Mouse (Mus musculus) midbrain, embryonic 15.5 days (tissue): ENCODE results near the gene Smim6. TPM values are rescaled to one million over a fixed set of nuclear protein-coding genes. Genes with fewer than 3 reads are reported as not detected.

Source experiments
- ATAC-seq: fragments of 200-750 bp; cut with Nextera tagmentation; replicated peaks from 2 replicates; pipeline ENCODE4 v1.8.0; 2017; ENCODE audit warnings: moderate TSS enrichment
- H3K27ac ChIP-seq: fragments of 300-500 bp; sonication (generic); 2 replicates; pipeline ENCODE4 v1.5.1; 2015; ENCODE audit warnings: mild to moderate bottlenecking, inconsistent platforms
- H3K27me3 ChIP-seq: fragments of 300-500 bp; sonication (generic); replicated peaks from 2 replicates; pipeline ENCODE4 v1.6.1; 2015; ENCODE audit warnings: inconsistent platforms
- H3K36me3 ChIP-seq: fragments of 300-500 bp; sonication (generic); replicated peaks from 2 replicates; pipeline ENCODE4 v1.6.1; 2015; ENCODE audit warnings: inconsistent platforms
- H3K4me1 ChIP-seq: fragments of 300-500 bp; sonication (generic); 2 replicates; pipeline ENCODE4 v1.6.1; 2015; ENCODE audit warnings: inconsistent platforms
- H3K4me2 ChIP-seq: fragments of 300-500 bp; sonication (generic); 2 replicates; pipeline ENCODE4 v1.6.1; 2015; ENCODE audit warnings: inconsistent platforms, mild to moderate bottlenecking, moderate library complexity
- H3K4me3 ChIP-seq: fragments of 300-500 bp; sonication (generic); 2 replicates; pipeline ENCODE4 v1.5.1; 2015; ENCODE audit warnings: mild to moderate bottlenecking, inconsistent platforms
- H3K9ac ChIP-seq: fragments of 300-500 bp; sonication (generic); 2 replicates; pipeline ENCODE4 v1.6.1; 2015; ENCODE audit warnings: mild to moderate bottlenecking, inconsistent platforms
- H3K9me3 ChIP-seq: fragments of 300-500 bp; sonication (generic); 2 replicates; pipeline ENCODE4 v1.6.1; 2016; ENCODE audit warnings: inconsistent platforms
- WGBS: fragments of 180-500 bp; shearing (Covaris S2); methylation state at CpG from one replicate; pipeline ENCODE4 v1.1.7; 2015; ENCODE audit warnings: mixed read lengths; 5-methylcytosine and 5-hydroxymethylcytosine counted together
- polyA plus RNA-seq: library from polyadenylated mRNA; unstranded; fragments of >200 nt; fragmentation: Nextera tagmentation; extraction: Ambion mirVana; gene quantifications from 2 replicates; pipeline ENCODE4 v1.2.1, GENCODE M21; 2015

The Smim6 gene
- polyA plus RNA-seq, 1 experiment from 2014 or later: 1.1 TPM

DNA sequence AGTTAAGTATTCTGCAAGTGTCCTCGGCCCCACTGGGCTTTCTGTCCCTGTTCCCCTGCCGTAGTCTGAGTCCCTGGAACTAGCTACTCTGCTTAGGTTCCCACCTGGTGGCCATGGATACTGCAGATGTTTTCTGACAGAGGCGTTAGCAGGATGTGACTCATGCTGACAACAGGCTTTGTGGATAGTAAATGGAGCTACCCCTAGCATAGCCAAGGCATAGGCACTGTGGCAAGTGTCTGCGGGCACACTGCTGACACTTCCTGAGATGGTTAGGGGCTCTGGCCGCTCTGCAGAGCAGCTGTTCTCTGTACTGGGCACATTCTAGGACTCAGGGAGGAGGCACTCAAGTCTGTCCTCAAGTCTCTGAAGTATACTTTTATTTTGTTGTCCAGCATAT lies 42.9 kb downstream of the Smim6 start:
- no peak overlapping the region for H3K4me2 ChIP-seq

DNA sequence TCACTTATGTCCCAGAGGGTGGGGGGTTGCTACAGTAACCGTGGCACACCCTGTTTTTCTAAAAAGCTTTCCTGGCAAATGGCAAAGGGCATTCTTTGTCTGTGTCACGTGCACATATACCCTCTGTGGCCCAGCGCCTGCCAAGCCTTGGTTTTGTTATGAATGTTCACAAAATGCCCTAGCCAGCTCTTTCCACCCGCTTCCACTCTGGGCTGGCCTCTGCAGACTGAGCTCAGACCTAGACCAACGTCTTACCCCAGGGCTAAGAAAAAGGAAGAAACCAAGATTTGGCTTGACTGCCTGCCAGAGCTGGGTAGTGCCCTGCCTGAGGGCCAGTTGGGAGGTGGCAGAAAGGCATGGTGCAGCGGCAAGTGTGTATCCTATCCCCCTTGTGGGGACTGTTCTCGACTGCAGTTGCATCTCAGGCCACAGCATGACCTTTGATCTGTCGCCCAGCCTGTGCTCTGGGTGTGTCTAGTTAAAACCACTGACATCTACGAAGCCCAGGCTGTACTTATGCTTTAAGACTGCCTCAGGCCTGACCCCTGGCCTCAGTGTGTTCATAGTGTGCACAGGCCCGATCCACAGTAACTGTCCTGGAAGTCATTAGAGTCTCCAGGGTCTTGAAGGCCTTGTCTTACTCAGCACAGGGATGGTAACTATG lies 43.5 kb downstream of the Smim6 start:
- no peaks in the 10 kb centered on the region for H3K9me3 ChIP-seq
- no peak overlapping the region for H3K4me2 ChIP-seq
- H3K27ac ChIP-seq: no peak overlapping the region; the same call in 1 of the 2 replicates
- ATAC-seq: no peak
- peaks cover 3% of the 10 kb centered on the region; the same call in 1 of the 2 replicates for H3K4me1 ChIP-seq
- 69% methylated on average over 10 of the region's 10 CpGs for WGBS
- H3K36me3 ChIP-seq: peaks cover 35% of the 10 kb centered on the region
- no peak overlapping the region for H3K4me3 ChIP-seq
- H3K9ac ChIP-seq: no peak overlapping the region
- H3K27me3 ChIP-seq: no peaks in the 10 kb centered on the region

More for the DNA sequence above, 42.9 kb downstream of the Smim6 start:
- 83% methylated on average over 5 of the region's 5 CpGs for WGBS
- H3K27me3 ChIP-seq: no peaks in the 10 kb centered on the region
- H3K4me1 ChIP-seq: peaks cover 3% of the 10 kb centered on the region; the same call in 1 of the 2 replicates
- no peak for ATAC-seq
- no peak overlapping the region for H3K27ac ChIP-seq
- no peak overlapping the region for H3K4me3 ChIP-seq
- no peaks in the 10 kb centered on the region for H3K9me3 ChIP-seq
- peaks cover 31% of the 10 kb centered on the region for H3K36me3 ChIP-seq
- no peak overlapping the region for H3K9ac ChIP-seq

GRCm38 (mm10) chr11:115956453-115956852 lies 44.6 kb downstream of the Smim6 start:
- Histone ChIP-seq H3K4me1 (peaks cover 3% of the 10 kb centered on the region; the same call in 1 of the 2 replicates), H3K27me3 (no peaks in the 10 kb centered on the region), H3K9ac (no peak overlapping the region), H3K4me3 (no peak overlapping the region), H3K4me2 (no peak overlapping the region), H3K36me3 (peaks cover 46% of the 10 kb centered on the region), H3K9me3 (no peaks in the 10 kb centered on the region), H3K27ac (no peak overlapping the region)
- no peak for ATAC-seq
- WGBS: 10% methylated on average over 4 of the region's 4 CpGs

GRCm38 (mm10) chr11:115957971-115958370 lies 46.2 kb downstream of the Smim6 start:
- H3K4me1 ChIP-seq: peaks cover 3% of the 10 kb centered on the region; the same call in 1 of the 2 replicates
- no peaks in the 10 kb centered on the region for H3K9me3 ChIP-seq
- WGBS: 77% methylated on average over 7 of the region's 7 CpGs
- ATAC-seq: no peak
- no peaks in the 10 kb centered on the region for H3K27me3 ChIP-seq
- H3K36me3 ChIP-seq: peaks cover 47% of the 10 kb centered on the region
- H3K27ac ChIP-seq: no peak overlapping the region
- no peak overlapping the region for H3K4me2 ChIP-seq
- H3K4me3 ChIP-seq: no peak overlapping the region
- H3K9ac ChIP-seq: no peak overlapping the region

- peaks cover 3% of the 10 kb centered on the region; the same call in 1 of the 2 replicates for H3K4me1 ChIP-seq
- H3K4me2 ChIP-seq: no peak overlapping the region
- H3K36me3 ChIP-seq: peaks cover 47% of the 10 kb centered on the region
- H3K4me3 ChIP-seq: no peak overlapping the region
- WGBS: 98% methylated on average over 9 of the region's 9 CpGs
- H3K27me3 ChIP-seq: no peaks in the 10 kb centered on the region
- ATAC-seq: no peak
- H3K9me3 ChIP-seq: no peaks in the 10 kb centered on the region
- no peak overlapping the region for H3K27ac ChIP-seq
- no peak overlapping the region for H3K9ac ChIP-seq
Measured at GRCm38 (mm10) chr11:115959018-115959417, 47.2 kb downstream of the Smim6 start.

DNA sequence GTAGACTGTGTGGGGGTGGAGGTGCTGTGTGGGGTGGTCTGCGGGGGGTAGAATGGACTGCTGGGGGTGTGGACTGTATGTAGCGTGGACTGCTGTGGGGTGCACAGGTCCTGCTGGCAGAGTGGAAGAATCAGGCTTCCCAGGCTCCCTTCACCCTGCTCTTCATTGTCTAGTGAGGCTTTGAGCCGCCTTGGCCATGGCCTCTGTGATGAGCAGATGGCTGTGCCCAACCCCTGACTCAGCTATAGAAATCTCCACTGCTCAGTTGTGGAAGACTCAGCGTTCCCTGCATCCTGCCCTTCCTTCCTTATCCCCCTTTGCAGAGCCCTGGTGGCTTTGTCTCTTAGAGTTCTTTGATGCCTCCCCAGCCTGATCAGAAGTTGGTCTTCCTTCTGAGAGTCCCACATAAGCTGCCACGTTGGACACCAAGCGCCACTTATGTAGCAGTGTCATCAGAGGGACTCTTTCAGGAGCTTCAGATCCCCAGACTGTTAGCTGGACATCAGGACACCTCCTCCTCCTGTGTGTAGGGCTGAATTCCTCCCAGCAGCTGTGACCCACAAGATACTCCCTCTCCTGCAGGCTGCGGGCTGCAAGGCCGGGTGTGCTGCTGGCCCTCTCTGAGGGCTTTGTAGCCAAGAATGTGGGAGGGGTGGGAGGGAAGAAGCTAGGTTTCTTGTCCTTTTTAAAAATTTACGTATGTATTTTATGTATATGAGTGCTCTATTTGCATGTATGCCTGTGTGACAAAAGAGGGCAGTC lies 51.0 kb downstream of the Smim6 start:
- Histone ChIP-seq H3K27me3 (no peaks in the 10 kb centered on the region), H3K4me3 (no peak overlapping the region), H3K4me1 (no peaks in the 10 kb centered on the region), H3K9me3 (no peaks in the 10 kb centered on the region), H3K9ac (no peak overlapping the region), H3K36me3 (peaks cover 75% of the 10 kb centered on the region), H3K4me2 (no peak overlapping the region), H3K27ac (no peak overlapping the region)
- ATAC-seq: no peak
- WGBS: 90% methylated on average over 9 of the region's 9 CpGs

Other genes starting within 250 kb of the Smim6 start
- 173 and 176 TPM in 2 replicates for gene Grb2, start 203.4 kb upstream of the Smim6 start, polyA plus RNA-seq
- 28.4 and 31.0 TPM in 2 replicates for gene Tmem94, start 146.6 kb upstream of the Smim6 start, polyA plus RNA-seq
- 9.4 and 11.1 TPM in 2 replicates for gene Caskin2, start 98.4 kb upstream of the Smim6 start, polyA plus RNA-seq
- gene Tsen54, start 97.3 kb upstream of the Smim6 start, polyA plus RNA-seq: 24.8 and 27.9 TPM in 2 replicates
- 0.84 and 1.0 TPM in 2 replicates for gene Llgl2, start 88.0 kb upstream of the Smim6 start, polyA plus RNA-seq
- 0.03 and 0.10 TPM in 2 replicates for gene Myo15b, start 53.6 kb upstream of the Smim6 start, polyA plus RNA-seq
- gene Smim5, start 12.1 kb upstream of the Smim6 start, polyA plus RNA-seq: 1.2 and 1.4 TPM in 2 replicates
- gene Sap30bp, start 21.3 kb downstream of the Smim6 start, polyA plus RNA-seq: 52.1 and 53.1 TPM in 2 replicates
- 22.4 and 25.7 TPM in 2 replicates for gene Recql5, start 21.5 kb downstream of the Smim6 start, polyA plus RNA-seq
- gene Itgb4, start 62.7 kb downstream of the Smim6 start, polyA plus RNA-seq: 0.79 and 0.94 TPM in 2 replicates
- 53.2 and 58.5 TPM in 2 replicates for gene Galk1, start 100.7 kb downstream of the Smim6 start, polyA plus RNA-seq
- 2,073 and 2,119 TPM in 2 replicates for gene H3f3b, start 115.9 kb downstream of the Smim6 start, polyA plus RNA-seq
- gene Unk, start 118.3 kb downstream of the Smim6 start, polyA plus RNA-seq: 39.7 and 40.7 TPM in 2 replicates
- gene Unc13d, start 165.9 kb downstream of the Smim6 start, polyA plus RNA-seq: 0.70 and 1.5 TPM in 2 replicates
- 165 and 173 TPM in 2 replicates for gene Wbp2, start 175.0 kb downstream of the Smim6 start, polyA plus RNA-seq
- gene Trim47, start 215.2 kb downstream of the Smim6 start, polyA plus RNA-seq: 10.5 and 12.2 TPM in 2 replicates
- 2.7 and 3.1 TPM in 2 replicates for gene Trim65, start 219.1 kb downstream of the Smim6 start, polyA plus RNA-seq
- 81.7 and 85.1 TPM in 2 replicates for gene Mrpl38, start 226.9 kb downstream of the Smim6 start, polyA plus RNA-seq